Mouse (Mus musculus) embryonic fibroblast, embryonic 13.5 days (primary cell): Measurements from ENCODE around the gene Casz1. TPM values are rescaled to one million over a fixed set of nuclear protein-coding genes. Genes with fewer than 3 reads are reported as not detected.

Source experiments
- H3K27ac ChIP-seq: 2 replicates; pipeline ENCODE4 v1.5.1; 2012; ENCODE audit warnings: low read length, control low read depth, inconsistent platforms; ENCODE audit not compliant: insufficient read depth
- H3K4me1 ChIP-seq: 2 replicates; pipeline ENCODE4 v1.6.1; 2011; ENCODE audit warnings: low read length; ENCODE audit not compliant: control insufficient read depth, insufficient read depth
- H3K4me3 ChIP-seq: 2 replicates; pipeline ENCODE4 v1.5.1; 2011; ENCODE audit warnings: mild to moderate bottlenecking, control low read depth, low read length; ENCODE audit not compliant: insufficient read depth
- CTCF ChIP-seq: IDR thresholded peaks from 2 replicates; pipeline ENCODE4 v1.5.1; 2011; ENCODE audit warnings: mild to moderate bottlenecking, control low read depth, low read length, moderate library complexity, borderline replicate concordance; ENCODE audit not compliant: insufficient read depth
- POLR2A ChIP-seq: IDR thresholded peaks from 2 replicates; pipeline ENCODE4 v1.6.1; 2011; ENCODE audit warnings: low read depth, mild to moderate bottlenecking, control low read depth, low read length, moderate library complexity
- polyA plus RNA-seq: library from polyadenylated mRNA; stranded (reverse); fragments of >200 nt; gene quantifications from 2 replicates; pipeline ENCODE4 v1.2.4, GENCODE M21; 2011; ENCODE audit warnings: low read depth; ENCODE audit not compliant: missing spikeins, insufficient read length

The Casz1 gene
- polyA plus RNA-seq, 1 experiment = not detected

GRCm38 (mm10) chr4:148945476-148945881 is 141.2 kb downstream of the Casz1 start:
- TF ChIP-seq CTCF (no peak), POLR2A (no peak)
- Histone ChIP-seq H3K4me3 (no peak overlapping the region), H3K27ac (no peak overlapping the region), H3K4me1 (no peaks in the 10 kb centered on the region)

DNA sequence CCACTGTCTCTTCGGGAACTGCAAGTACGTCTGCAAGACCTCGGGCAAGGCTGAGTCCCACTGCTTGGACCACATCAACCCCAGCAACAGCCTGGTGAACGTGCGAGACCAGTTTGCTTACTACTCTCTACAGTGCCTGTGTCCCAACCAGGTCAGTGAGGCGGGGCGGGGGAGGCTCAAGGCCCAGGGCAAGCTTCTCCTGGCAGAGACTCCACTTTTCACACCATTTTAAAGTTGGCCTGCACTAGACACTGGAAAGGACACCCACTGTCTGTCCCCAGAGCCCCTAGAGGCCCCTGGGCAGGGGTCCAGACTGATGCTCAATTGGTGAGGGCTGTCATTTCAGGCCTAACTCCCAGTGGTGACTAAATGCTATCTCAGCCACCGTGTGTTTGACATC is 141.8 kb downstream of the Casz1 start:
- TF ChIP-seq POLR2A (no peak), CTCF (no peak)

GRCm38 (mm10) chr4:148947833-148948388 is 143.7 kb downstream of the Casz1 start:
- H3K4me3 ChIP-seq = no peak overlapping the region
- H3K4me1 ChIP-seq = no peaks in the 10 kb centered on the region
- no peak overlapping the region for H3K27ac ChIP-seq
- TF ChIP-seq POLR2A (no peak), CTCF (no peak)

More for the DNA sequence above, 141.8 kb downstream of the Casz1 start:
- Histone ChIP-seq H3K4me1 (no peaks in the 10 kb centered on the region), H3K4me3 (no peak overlapping the region), H3K27ac (no peak overlapping the region)

DNA sequence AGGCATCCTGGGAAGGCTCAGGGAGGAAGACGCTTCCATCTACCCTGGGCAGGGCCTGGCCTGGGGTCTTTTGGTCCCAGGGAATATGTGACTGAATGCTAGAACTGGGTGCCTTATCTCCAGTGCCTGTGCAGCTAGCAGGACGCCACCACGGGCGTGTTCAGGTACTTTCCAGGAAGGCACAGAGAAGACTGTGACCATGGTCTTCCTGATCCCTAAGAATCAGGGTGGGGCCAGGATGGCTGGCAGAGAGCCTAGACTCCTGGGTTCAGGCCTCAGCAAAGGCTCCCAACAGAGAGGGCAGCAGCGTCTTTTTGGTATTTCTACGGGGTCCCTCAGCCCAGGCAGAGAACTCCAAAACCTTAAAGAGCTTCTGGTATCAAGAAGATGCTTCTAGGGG is 146.3 kb downstream of the Casz1 start:
- Histone ChIP-seq H3K4me3 (no peak overlapping the region), H3K4me1 (no peaks in the 10 kb centered on the region), H3K27ac (no peak overlapping the region)
- no peak for TF ChIP-seq CTCF
- TF ChIP-seq POLR2A = no peak

GRCm38 (mm10) chr4:148950932-148951650 is 146.9 kb downstream of the Casz1 start:
- no peak overlapping the region for H3K4me3 ChIP-seq
- TF ChIP-seq POLR2A = no peak
- TF ChIP-seq CTCF = no peak
- H3K27ac ChIP-seq = no peak overlapping the region
- no peaks in the 10 kb centered on the region for H3K4me1 ChIP-seq

- Histone ChIP-seq H3K27ac (no peak overlapping the region), H3K4me3 (no peak overlapping the region), H3K4me1 (no peaks in the 10 kb centered on the region)
- TF ChIP-seq CTCF (no peak), POLR2A (no peak)
Observed at GRCm38 (mm10) chr4:148951821-148952291, 147.6 kb downstream of the Casz1 start.

- no peak overlapping the region for H3K27ac ChIP-seq
Observed at GRCm38 (mm10) chr4:148952328-148953222, 148.3 kb downstream of the Casz1 start.

GRCm38 (mm10) chr4:148955131-148955813 is 151.0 kb downstream of the Casz1 start:
- Histone ChIP-seq H3K27ac (no peak overlapping the region), H3K4me1 (no peaks in the 10 kb centered on the region; the same call in 1 of the 2 replicates)

More at GRCm38 (mm10) chr4:148952328-148953222, 148.3 kb downstream of the Casz1 start:
- Histone ChIP-seq H3K4me3 (no peak overlapping the region), H3K4me1 (no peaks in the 10 kb centered on the region)
- TF ChIP-seq CTCF (no peak), POLR2A (no peak)

GRCm38 (mm10) chr4:148960011-148960410 is 155.8 kb downstream of the Casz1 start:
- Histone ChIP-seq H3K27ac (no peak overlapping the region), H3K4me3 (no peak overlapping the region), H3K4me1 (no peaks in the 10 kb centered on the region; the same call in 1 of the 2 replicates)
- TF ChIP-seq POLR2A (no peak), CTCF (no peak)

More at GRCm38 (mm10) chr4:148955131-148955813, 151.0 kb downstream of the Casz1 start:
- no peak overlapping the region for H3K4me3 ChIP-seq
- TF ChIP-seq POLR2A (no peak), CTCF (no peak)
